Mouse (Mus musculus) mouse embryonic stem cell (cell line): ENCODE results near the gene Olfr429.

Source experiments
- in situ Hi-C, 2 experiments: fragments of 300-500 bp; cut with MboI; formaldehyde crosslinking; loops; 1 replicate in 1 of 2; 3 replicates in 1 of 2; pipeline ENCODE4 v1.14.3; 2019 to 2020; ENCODE audit warnings: low sequenced_read_pairs in 2 of 2, low pct_unique_long_range_greater_than_20kb in 1 of 2, mixed read lengths in 1 of 2; ENCODE audit not compliant: unreplicated experiment in 1 of 2

Gene Olfr429

GRCm38 (mm10) chr1:174084031-174084430 is at the start of gene Olfr429:
Gene Olfr429, plus strand, starts transcription at chr1:174084331.
- in situ Hi-C loops = loop anchor here in 1 of 2 experiments (25.0 kb wide), 1 partner anchor 247 kb away; no protein-coding TSS in a partner anchor

- in situ Hi-C loops = no loop called here
Observed at GRCm38 (mm10) chr1:174035841-174036240, 48.3 kb upstream of the Olfr429 start.

- in situ Hi-C loops = no loop called here
Observed at GRCm38 (mm10) chr1:174038480-174038879, 45.7 kb upstream of the Olfr429 start.

- in situ Hi-C loops = loop anchor here in 1 of 2 experiments (10.0 kb wide), 1 partner anchor 66 kb away; no protein-coding TSS in a partner anchor
Observed at GRCm38 (mm10) chr1:174040523-174041177, 43.5 kb upstream of the Olfr429 start, which contains the start of gene Olfr433. Gene Olfr433, plus strand, starts transcription at chr1:174040705.

GRCm38 (mm10) chr1:174042091-174042884 is 41.8 kb upstream of the Olfr429 start:
- in situ Hi-C loops = loop anchor here in 1 of 2 experiments (10.0 kb wide), 1 partner anchor 67 kb away; no protein-coding TSS in a partner anchor

GRCm38 (mm10) chr1:174044431-174044830 is 39.7 kb upstream of the Olfr429 start:
- in situ Hi-C loops = loop anchor here in 1 of 2 experiments (10.0 kb wide), 1 partner anchor 70 kb away; no protein-coding TSS in a partner anchor

- in situ Hi-C loops = loop anchor here in 1 of 2 experiments (10.0 kb wide), 1 partner anchor 73 kb away; no protein-coding TSS in a partner anchor
Observed at GRCm38 (mm10) chr1:174048227-174048626, 35.9 kb upstream of the Olfr429 start.

GRCm38 (mm10) chr1:174048893-174049292 is 35.2 kb upstream of the Olfr429 start, which contains the start of gene Olfr432:
Gene Olfr432, plus strand, starts transcription at chr1:174049205.
- in situ Hi-C loops = loop anchor here in 1 of 2 experiments (10.0 kb wide), 1 partner anchor 74 kb away; no protein-coding TSS in a partner anchor

- in situ Hi-C loops = loop anchor here in 1 of 2 experiments (10.0 kb wide), 1 partner anchor 75 kb away; no protein-coding TSS in a partner anchor
Observed at GRCm38 (mm10) chr1:174049357-174049756, 34.8 kb upstream of the Olfr429 start.

GRCm38 (mm10) chr1:174050532-174050931 is 33.6 kb upstream of the Olfr429 start:
- in situ Hi-C loops = no loop called here

GRCm38 (mm10) chr1:174051515-174051914 is 32.6 kb upstream of the Olfr429 start:
- in situ Hi-C loops = no loop called here

GRCm38 (mm10) chr1:174051931-174052536 is 32.1 kb upstream of the Olfr429 start:
- in situ Hi-C loops = no loop called here

- in situ Hi-C loops = no loop called here
Observed at GRCm38 (mm10) chr1:174052981-174053380, 31.1 kb upstream of the Olfr429 start.

- in situ Hi-C loops = no loop called here
Observed at GRCm38 (mm10) chr1:174055248-174055647, 28.9 kb upstream of the Olfr429 start.

GRCm38 (mm10) chr1:174066305-174066704 is 17.8 kb upstream of the Olfr429 start, which contains the start of gene Olfr430:
Gene Olfr430, plus strand, starts transcription at chr1:174066605.
- in situ Hi-C loops = no loop called here

GRCm38 (mm10) chr1:174096591-174096990 is 12.5 kb downstream of the Olfr429 start, which contains the start of gene Olfr427:
Gene Olfr427, plus strand, starts transcription at chr1:174096891.
- in situ Hi-C loops = loop anchor here in 1 of 2 experiments (25.0 kb wide), 1 partner anchor 259 kb away; no protein-coding TSS in a partner anchor

- in situ Hi-C loops = no loop called here
Observed at GRCm38 (mm10) chr1:174103735-174104134, 19.6 kb downstream of the Olfr429 start.

- in situ Hi-C loops = no loop called here
Observed at GRCm38 (mm10) chr1:174121062-174121461, 36.9 kb downstream of the Olfr429 start, which contains the start of gene Olfr231. Gene Olfr231, minus strand, starts transcription at chr1:174121162.
